Mouse (Mus musculus): ENCODE results near the gene Ttc39a. TPM values are rescaled to one million over a fixed set of nuclear protein-coding genes. Genes with fewer than 3 reads are reported as not detected.

Ttc39a gene
- polyA plus RNA-seq, 1 experiment: 0.70 TPM

- peaks cover 14% of the 10 kb centered on the region for H3K79me2 ChIP-seq (ENCODE audit: control insufficient read depth, insufficient read depth)
- peaks cover 51% of the 10 kb centered on the region for H3K36me3 ChIP-seq (ENCODE audit: control insufficient read depth, insufficient read depth)
- TF ChIP-seq SRF (IDR thresholded peaks at IDR 0.05; ENCODE audit: control insufficient read depth, insufficient read length, low read depth): no peak
- TF ChIP-seq REST (IDR thresholded peaks at IDR 0.05; ENCODE audit: insufficient read depth, insufficient read length): no peak
- no peak for TF ChIP-seq TCF3 (IDR thresholded peaks at IDR 0.05; ENCODE audit: insufficient read length, low read depth)
- TF ChIP-seq CEBPB (IDR thresholded peaks at IDR 0.05; ENCODE audit: insufficient read depth, poor library complexity, severe bottlenecking): no peak
- no peak for TF ChIP-seq POLR2AphosphoS2 (IDR thresholded peaks at IDR 0.05; ENCODE audit: insufficient read length, low read depth)
- TF ChIP-seq TCF12 (IDR thresholded peaks at IDR 0.05; ENCODE audit: insufficient read depth, poor library complexity, severe bottlenecking): no peak
- no peak for TF ChIP-seq MYOD1 (IDR thresholded peaks at IDR 0.05; ENCODE audit: control insufficient read depth in 1 of 3, insufficient read length in 2 of 3, low read depth in 2 of 3)
- TF ChIP-seq MAX (IDR thresholded peaks at IDR 0.05; ENCODE audit: low read depth): no peak
- TF ChIP-seq MYOG (IDR thresholded peaks at IDR 0.05; ENCODE audit: control insufficient read depth in 1 of 3, insufficient read depth in 1 of 3, insufficient read length in 2 of 3, low read depth in 2 of 3): no peak
- no peak for TF ChIP-seq USF1 (IDR thresholded peaks at IDR 0.05; ENCODE audit: low read depth)
- no peak for TF ChIP-seq E2F4 (IDR thresholded peaks at IDR 0.05; ENCODE audit: insufficient read depth)
- no peak for TF ChIP-seq POLR2A (IDR thresholded peaks at IDR 0.05; ENCODE audit: insufficient read length, low read depth)
- H3K4me2 ChIP-seq (ENCODE audit: low read depth): no peak overlapping the region
- H3K27me3 ChIP-seq (ENCODE audit: control insufficient read depth, insufficient read depth, insufficient read length): no peaks in the 10 kb centered on the region
- H3K4me3 ChIP-seq: no peak overlapping the region
- H3ac ChIP-seq (ENCODE audit: control insufficient read depth, insufficient read length): no peak overlapping the region
These were observed 42.1 kb downstream of the Ttc39a start for GRCm38 (mm10) chr4:109448531-109448930.

DNA sequence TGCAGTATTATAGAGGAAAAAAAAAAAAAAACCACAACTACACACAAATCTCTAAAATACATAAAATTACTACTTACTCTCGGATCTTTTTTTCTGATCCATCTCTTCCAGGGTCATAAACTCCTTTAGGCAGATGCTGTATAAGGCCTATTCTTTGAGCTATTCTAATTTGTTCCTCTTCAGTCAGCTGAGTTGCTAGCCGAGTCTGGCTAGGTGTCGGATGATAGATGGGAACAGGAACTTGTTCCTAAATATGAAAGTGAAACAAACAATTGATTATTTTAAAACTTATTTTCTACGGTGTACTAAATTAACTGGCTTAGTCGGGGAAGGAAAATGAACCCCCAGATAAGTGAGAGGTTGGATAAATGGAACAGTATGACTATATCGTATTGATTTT, 50.4 kb downstream of the Ttc39a start:
- Histone ChIP-seq H3K4me3 (no peak overlapping the region), H3ac (ENCODE audit: control insufficient read depth, insufficient read length) (no peak overlapping the region), H3K4me2 (ENCODE audit: low read depth) (no peak overlapping the region), H3K36me3 (ENCODE audit: control insufficient read depth, insufficient read depth) (peaks cover 35% of the 10 kb centered on the region), H3K27me3 (ENCODE audit: control insufficient read depth, insufficient read depth, insufficient read length) (no peaks in the 10 kb centered on the region), H3K79me2 (ENCODE audit: control insufficient read depth, insufficient read depth) (peaks cover 81% of the 10 kb centered on the region)
- TF ChIP-seq USF1 (IDR thresholded peaks at IDR 0.05; ENCODE audit: low read depth): no peak
- no peak for TF ChIP-seq SRF (IDR thresholded peaks at IDR 0.05; ENCODE audit: control insufficient read depth, insufficient read length, low read depth)
- no peak for TF ChIP-seq TCF3 (IDR thresholded peaks at IDR 0.05; ENCODE audit: insufficient read length, low read depth)

DNA sequence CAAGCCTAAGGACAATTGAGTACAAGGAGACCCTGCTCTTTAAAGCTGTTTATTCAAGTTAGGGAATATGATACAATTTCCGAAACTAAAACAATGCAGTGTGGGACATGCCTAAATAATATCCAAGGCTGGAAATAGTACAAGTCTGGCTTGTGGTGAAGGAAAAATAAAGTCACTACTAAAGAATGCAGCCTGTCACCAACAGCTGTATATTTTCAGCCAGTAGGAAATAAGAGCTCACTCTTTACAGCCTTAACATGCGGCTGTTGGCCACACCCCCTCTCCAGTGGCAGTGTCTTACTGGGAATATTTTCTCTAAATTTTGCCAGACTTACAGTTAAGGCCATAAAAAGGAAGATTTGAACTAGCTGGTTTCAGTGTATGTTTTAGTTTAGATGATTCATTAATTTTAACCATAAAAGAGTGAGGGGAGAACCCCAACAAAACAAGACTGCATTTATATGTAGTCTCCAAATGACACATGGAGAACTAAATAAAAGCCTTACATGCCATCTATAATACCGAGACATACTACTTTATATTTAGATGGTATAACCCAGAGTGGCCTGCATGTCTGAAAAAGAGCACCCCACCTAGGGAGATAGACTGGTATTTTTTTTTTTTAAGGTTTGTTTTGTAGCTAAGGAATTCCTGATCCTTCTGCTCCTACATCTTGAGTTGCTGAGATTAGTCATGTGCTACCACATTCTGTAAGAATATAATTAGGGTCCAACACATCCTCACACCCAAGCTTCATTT, 54.2 kb downstream of the Ttc39a start:
- TF ChIP-seq MYOD1 (IDR thresholded peaks at IDR 0.05; ENCODE audit: control insufficient read depth in 1 of 3, insufficient read length in 2 of 3, low read depth in 2 of 3): peak in 2 of 3 experiments; percentile 42 to 66
- peak in 2 of 3 experiments; percentile 34 to 59 for TF ChIP-seq MYOG (IDR thresholded peaks at IDR 0.05; ENCODE audit: control insufficient read depth in 1 of 3, insufficient read depth in 1 of 3, insufficient read length in 2 of 3, low read depth in 2 of 3)
- no peak for TF ChIP-seq USF1 (IDR thresholded peaks at IDR 0.05; ENCODE audit: low read depth)
- peak overlapping the region; percentile 93 for H3K4me2 ChIP-seq (ENCODE audit: low read depth)
- no peak overlapping the region for H3ac ChIP-seq (ENCODE audit: control insufficient read depth, insufficient read length)
- H3K4me3 ChIP-seq: no peak overlapping the region
- H3K36me3 ChIP-seq (ENCODE audit: control insufficient read depth, insufficient read depth): peaks cover 4% of the 10 kb centered on the region
- no peaks in the 10 kb centered on the region for H3K27me3 ChIP-seq (ENCODE audit: control insufficient read depth, insufficient read depth, insufficient read length)
- H3K79me2 ChIP-seq (ENCODE audit: control insufficient read depth, insufficient read depth): peaks cover 95% of the 10 kb centered on the region

- H3K79me2 ChIP-seq (ENCODE audit: control insufficient read depth, insufficient read depth): peaks cover 97% of the 10 kb centered on the region
- H3K4me3 ChIP-seq: no peak overlapping the region
- no peak overlapping the region for H3ac ChIP-seq (ENCODE audit: control insufficient read depth, insufficient read length)
- TF ChIP-seq SRF (IDR thresholded peaks at IDR 0.05; ENCODE audit: control insufficient read depth, insufficient read length, low read depth) (no peak), MYOD1 (IDR thresholded peaks at IDR 0.05; ENCODE audit: control insufficient read depth in 1 of 3, insufficient read length in 2 of 3, low read depth in 2 of 3) (no peak)
- no peaks in the 10 kb centered on the region for H3K36me3 ChIP-seq (ENCODE audit: control insufficient read depth, insufficient read depth)
- H3K4me2 ChIP-seq (ENCODE audit: low read depth): no peak overlapping the region
- H3K27me3 ChIP-seq (ENCODE audit: control insufficient read depth, insufficient read depth, insufficient read length): no peaks in the 10 kb centered on the region
These were observed 57.5 kb downstream of the Ttc39a start for GRCm38 (mm10) chr4:109463892-109464291.

DNA sequence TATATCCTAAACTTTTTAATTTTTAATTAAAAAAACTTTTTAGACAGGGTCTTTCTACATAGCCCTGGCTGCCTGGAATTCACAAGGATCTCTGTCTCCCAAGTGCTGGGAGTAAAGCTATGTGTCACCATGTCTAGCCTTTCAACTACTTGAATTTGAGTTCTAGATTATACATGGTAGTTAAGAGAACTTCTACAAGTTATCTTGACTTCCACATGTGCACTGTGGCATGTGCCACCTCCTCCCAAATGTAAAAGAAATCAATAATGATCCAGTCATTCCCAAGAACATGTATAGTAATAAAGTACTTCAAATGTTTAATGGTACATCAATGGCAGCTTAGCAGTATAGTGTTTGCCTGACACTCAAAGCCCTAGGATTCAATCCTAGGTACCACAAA, 61.3 kb downstream of the Ttc39a start:
- no peak overlapping the region for H3ac ChIP-seq (ENCODE audit: control insufficient read depth, insufficient read length)
- H3K27me3 ChIP-seq (ENCODE audit: control insufficient read depth, insufficient read depth, insufficient read length): no peaks in the 10 kb centered on the region
- H3K79me2 ChIP-seq (ENCODE audit: control insufficient read depth, insufficient read depth): peaks cover 100% of the 10 kb centered on the region
- no peak overlapping the region for H3K4me3 ChIP-seq
- peaks cover 5% of the 10 kb centered on the region for H3K36me3 ChIP-seq (ENCODE audit: control insufficient read depth, insufficient read depth)
- no peak for TF ChIP-seq E2F4 (IDR thresholded peaks at IDR 0.05; ENCODE audit: insufficient read depth)
- no peak for TF ChIP-seq MYOG (IDR thresholded peaks at IDR 0.05; ENCODE audit: control insufficient read depth in 1 of 3, insufficient read depth in 1 of 3, insufficient read length in 2 of 3, low read depth in 2 of 3)
- no peak for TF ChIP-seq POLR2A (IDR thresholded peaks at IDR 0.05; ENCODE audit: insufficient read length, low read depth)
- TF ChIP-seq MYOD1 (IDR thresholded peaks at IDR 0.05; ENCODE audit: control insufficient read depth in 1 of 3, insufficient read length in 2 of 3, low read depth in 2 of 3): no peak
- no peak for TF ChIP-seq REST (IDR thresholded peaks at IDR 0.05; ENCODE audit: insufficient read depth, insufficient read length)
- no peak for TF ChIP-seq SRF (IDR thresholded peaks at IDR 0.05; ENCODE audit: control insufficient read depth, insufficient read length, low read depth)
- TF ChIP-seq POLR2AphosphoS2 (IDR thresholded peaks at IDR 0.05; ENCODE audit: insufficient read length, low read depth): no peak
- TF ChIP-seq MAX (IDR thresholded peaks at IDR 0.05; ENCODE audit: low read depth): no peak
- no peak overlapping the region for H3K4me2 ChIP-seq (ENCODE audit: low read depth)
